Mouse (Mus musculus): ENCODE data around the gene Gm9040.
"Not testable (repeated sequence)": the region's sequence is repeated elsewhere in the genome, so short reads cannot be mapped to it uniquely, and the experiment has no call there.

Gene Gm9040

GRCm38 (mm10) chr10:118326869-118327268, at the start of gene Gm9040:
TSS of gene Gm9040 (minus strand) at chr10:118326969.
- DNase-seq = not testable (repeated sequence)

GRCm38 (mm10) chr10:118370443-118370842, 43.7 kb upstream of the Gm9040 start:
- DNase-seq = peak; percentile 89

GRCm38 (mm10) chr10:118369518-118369917, 42.7 kb upstream of the Gm9040 start:
- DNase-seq = no peak

- DNase-seq = not testable (repeated sequence)
Measured at GRCm38 (mm10) chr10:118354005-118354404, 27.2 kb upstream of the Gm9040 start, which contains the start of gene Gm9049. TSS of gene Gm9049 (minus strand) at chr10:118354105.

GRCm38 (mm10) chr10:118348579-118348978, 21.8 kb upstream of the Gm9040 start, which contains the start of gene Gm9048:
TSS of gene Gm9048 (minus strand) at chr10:118348679.
- not testable (repeated sequence) for DNase-seq

GRCm38 (mm10) chr10:118343155-118343554, 16.4 kb upstream of the Gm9040 start, which contains the start of gene Gm9046:
TSS of gene Gm9046 (minus strand) at chr10:118343255.
- DNase-seq = not testable (repeated sequence)

GRCm38 (mm10) chr10:118337731-118338130, 11.0 kb upstream of the Gm9040 start, which contains the start of gene Gm9045:
TSS of gene Gm9045 (minus strand) at chr10:118337831.
- DNase-seq = not testable (repeated sequence)

GRCm38 (mm10) chr10:118332308-118332707, 5.5 kb upstream of the Gm9040 start, which contains the start of gene Gm9044:
TSS of gene Gm9044 (minus strand) at chr10:118332408.
- DNase-seq = not testable (repeated sequence)

GRCm38 (mm10) chr10:118319024-118319423, 7.7 kb downstream of the Gm9040 start:
- DNase-seq = no peak

- peak; percentile 10 for DNase-seq
Measured at GRCm38 (mm10) chr10:118302133-118302532, 24.6 kb downstream of the Gm9040 start.

- no peak for DNase-seq
Measured at GRCm38 (mm10) chr10:118294938-118295337, 31.8 kb downstream of the Gm9040 start, which contains the start of gene Iltifb. TSS of gene Iltifb (minus strand) at chr10:118295038.

GRCm38 (mm10) chr10:118283016-118283415, 43.8 kb downstream of the Gm9040 start:
- DNase-seq = not testable (repeated sequence)

GRCm38 (mm10) chr10:118282565-118282964, 44.2 kb downstream of the Gm9040 start:
- not testable (repeated sequence) for DNase-seq

GRCm38 (mm10) chr10:118278069-118278468, 48.7 kb downstream of the Gm9040 start:
- not testable (repeated sequence) for DNase-seq

All from embryo, embryonic 11 days (tissue).